Comparison of ENCODE assay signal across 8 mouse cellular contexts in the genomic region with DNA sequence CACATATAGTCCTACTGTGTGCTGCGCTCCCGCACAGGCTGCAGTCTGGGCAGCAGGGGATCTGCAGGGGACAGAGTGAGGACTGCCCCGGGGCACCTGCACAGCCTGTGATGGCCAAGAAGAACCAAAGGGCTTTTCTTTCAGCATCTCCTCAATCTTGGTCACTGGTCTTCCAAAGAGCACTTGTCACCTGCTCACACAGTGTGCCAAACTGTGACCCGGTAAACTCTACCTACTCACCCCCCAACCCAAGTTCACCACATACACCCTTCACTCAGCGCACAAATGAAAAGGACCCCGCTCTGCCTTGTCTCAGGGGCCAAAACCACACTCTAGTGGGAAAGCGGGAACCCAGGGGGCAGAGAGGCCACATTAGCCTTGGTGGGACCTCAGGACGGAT. TPM values are rescaled to one million over a fixed set of nuclear protein-coding genes. Genes with fewer than 3 reads are reported as not detected.
DNase-seq lines count a peak whose midpoint lies in the region; ATAC-seq and TF ChIP-seq lines count a peak whose summit lies in the region.
"Had no signal": no experiment of that assay in that cellular context is flagged by ENCODE, and none has a peak within 500 bp of the region (broad histone marks: within the 10 kb centered on the region; RNA-seq: fewer than 3 reads in every experiment).

No protein-coding gene starts in this region.

- ATAC-seq in lung, embryonic 15.5 days (ENCODE audit: borderline replicate concordance, extremely low read depth, low FRiP score, low TSS enrichment) = no peak
- ATAC-seq in forebrain, embryonic 14.5 days = no peak
- no peak for ATAC-seq in limb, embryonic 14.5 days (ENCODE audit: low FRiP score, low read depth)
- ATAC-seq in stomach, embryonic 14.5 days (ENCODE audit: insufficient number of reproducible peaks, insufficient read depth, low FRiP score, low read depth) = no peak
- no peak for ATAC-seq in megakaryocyte-erythroid progenitor cell, adult 5-6 weeks (replicated peaks; ENCODE audit: low FRiP score, low TSS enrichment, poor library complexity, severe bottlenecking)

- no peak for TF ChIP-seq POLR2A in limb, embryonic 14.5 days (IDR thresholded peaks at IDR 0.05; ENCODE audit: borderline replicate concordance, extremely low read depth, insufficient read depth, insufficient read length)

- WGBS in lung, embryonic 15.5 days = 95% methylated on average over 8 of the region's 8 CpGs
- 51% methylated on average over 8 of the region's 8 CpGs for WGBS in forebrain, embryonic 14.5 days
- 91% methylated on average over 8 of the region's 8 CpGs for WGBS in limb, embryonic 14.5 days
- 90% methylated on average over 8 of the region's 8 CpGs for WGBS in stomach, embryonic 14.5 days

- H3K4me3 ChIP-seq in lung, embryonic 15.5 days = peak overlapping the region; percentile 77; the same call in 1 of the 2 replicates
- peak overlapping the region; percentile 79; the same call in 1 of the 2 replicates for H3K4me3 ChIP-seq in forebrain, embryonic 14.5 days (ENCODE audit: low read depth, low read length)
- peak overlapping the region; percentile 70; the same call in 1 of the 2 replicates for H3K4me3 ChIP-seq in limb, embryonic 14.5 days (replicated peaks; ENCODE audit: low read length)
- no peak overlapping the region for H3K4me3 ChIP-seq in stomach, embryonic 14.5 days (ENCODE audit: low read depth, low read length)

- H3K36me3 ChIP-seq in lung, embryonic 15.5 days = no peaks in the 10 kb centered on the region
- 0 out of 2 replicates have a peak, but pooled peaks cover 9% of the 10 kb centered on the region for H3K36me3 ChIP-seq in forebrain, embryonic 14.5 days (ENCODE audit: control insufficient read depth, insufficient read depth, low read length)
- peaks cover 9% of the 10 kb centered on the region for H3K36me3 ChIP-seq in limb, embryonic 14.5 days (ENCODE audit: control insufficient read depth, insufficient read depth, low read length)
- H3K36me3 ChIP-seq in stomach, embryonic 14.5 days (ENCODE audit: control insufficient read depth, insufficient read depth, low read length) = peaks cover 3% of the 10 kb centered on the region; the same call in 1 of the 2 replicates

- peaks cover 73% of the 10 kb centered on the region for H3K4me1 ChIP-seq in lung, embryonic 15.5 days
- peaks cover 66% of the 10 kb centered on the region for H3K4me1 ChIP-seq in forebrain, embryonic 14.5 days (ENCODE audit: control insufficient read depth, insufficient read depth, low read length)
- peaks cover 60% of the 10 kb centered on the region for H3K4me1 ChIP-seq in limb, embryonic 14.5 days (ENCODE audit: control insufficient read depth, insufficient read depth, low read length)
- H3K4me1 ChIP-seq in stomach, embryonic 14.5 days (ENCODE audit: control insufficient read depth, insufficient read depth, low read length) = peaks cover 64% of the 10 kb centered on the region

- H3K27me3 ChIP-seq in lung, embryonic 15.5 days = no peaks in the 10 kb centered on the region
- H3K27me3 ChIP-seq in forebrain, embryonic 14.5 days (replicated peaks; ENCODE audit: control insufficient read depth, insufficient read depth, low read length) = no peaks in the 10 kb centered on the region
- no peaks in the 10 kb centered on the region for H3K27me3 ChIP-seq in limb, embryonic 14.5 days (ENCODE audit: control insufficient read depth, insufficient read depth, low read length)
- H3K27me3 ChIP-seq in stomach, embryonic 14.5 days (ENCODE audit: control insufficient read depth, insufficient read depth, low read length) = no peaks in the 10 kb centered on the region

- 0 out of 2 replicates have a peak overlapping the region, but pooled peaks have one; percentile 76 for H3K9ac ChIP-seq in lung, embryonic 15.5 days
- peak overlapping the region; percentile 78 for H3K9ac ChIP-seq in forebrain, embryonic 14.5 days (ENCODE audit: low read length)
- H3K9ac ChIP-seq in limb, embryonic 14.5 days (ENCODE audit: low read depth, low read length, severe bottlenecking) = no peak overlapping the region; the same call in 1 of the 2 replicates
- no peak overlapping the region; the same call in 1 of the 2 replicates for H3K9ac ChIP-seq in stomach, embryonic 14.5 days (replicated peaks; ENCODE audit: low read depth, low read length)

- H3K9me3 ChIP-seq in lung, embryonic 15.5 days = no peaks in the 10 kb centered on the region
- H3K9me3 ChIP-seq in forebrain, embryonic 14.5 days (replicated peaks; ENCODE audit: control insufficient read depth, low read length) = no peaks in the 10 kb centered on the region
- H3K9me3 ChIP-seq in limb, embryonic 14.5 days (ENCODE audit: control insufficient read depth, low read length) = no peaks in the 10 kb centered on the region
- H3K9me3 ChIP-seq in stomach, embryonic 14.5 days (ENCODE audit: control insufficient read depth, low read depth, low read length) = no peaks in the 10 kb centered on the region

- peak overlapping the region; percentile 98 for H3K4me2 ChIP-seq in lung, embryonic 15.5 days
- peak overlapping the region; percentile 92 for H3K4me2 ChIP-seq in forebrain, embryonic 14.5 days (ENCODE audit: low read length)
- no peak overlapping the region for H3K4me2 ChIP-seq in limb, embryonic 14.5 days (replicated peaks; ENCODE audit: low read depth, low read length, severe bottlenecking)
- H3K4me2 ChIP-seq in stomach, embryonic 14.5 days (replicated peaks; ENCODE audit: low read depth, low read length) = no peak overlapping the region

- H3K27ac ChIP-seq in lung, embryonic 15.5 days = peak overlapping the region; percentile 90; the same call in 1 of the 2 replicates
- H3K27ac ChIP-seq in forebrain, embryonic 14.5 days (ENCODE audit: low read depth, low read length) = peak overlapping the region; percentile 96
- H3K27ac ChIP-seq in limb, embryonic 14.5 days (replicated peaks; ENCODE audit: low read depth, low read length) = peak overlapping the region; percentile 87; the same call in 1 of the 2 replicates
- peak overlapping the region; percentile 83; the same call in 1 of the 2 replicates for H3K27ac ChIP-seq in stomach, embryonic 14.5 days (ENCODE audit: low read length)

- no peak for DNase-seq in lung, postnatal 25 days (ENCODE audit: low spot score)
- DNase-seq in forebrain, embryonic 14.5 days (ENCODE audit: low spot score) = no peak
- no peak for DNase-seq in limb, embryonic 14.5 days (ENCODE audit: low spot score)
- DNase-seq in cerebellum, adult 9-10 months = no peak
- DNase-seq: embryo, embryonic 11 days had no signal

RNA-seq across cellular contexts. Expression of a gene that starts 3.3 kb away (rescaled TPM):
- 469 and 478 TPM in 2 replicates for polyA plus RNA-seq in lung, embryonic 15.5 days (2015; fragmentation: Nextera tagmentation; extraction: Ambion mirVana)
- 371 and 423 TPM in 2 replicates for polyA plus RNA-seq in forebrain, embryonic 14.5 days (2014; fragmentation: Nextera tagmentation; extraction: Ambion mirVana)
- 496 and 627 TPM in 2 replicates for polyA plus RNA-seq in limb, embryonic 14.5 days (2012; rRNA removed)
- 392 and 411 TPM in 2 replicates for polyA plus RNA-seq in limb, embryonic 14.5 days (2014; fragmentation: Nextera tagmentation; extraction: Ambion mirVana)
- 359 TPM in 2 replicates for polyA plus RNA-seq in stomach, embryonic 14.5 days (2014; fragmentation: Nextera tagmentation; extraction: Ambion mirVana)
- 204 and 225 TPM in 2 replicates for total RNA-seq in megakaryocyte-erythroid progenitor cell, adult 5-6 weeks (2014; fragmentation: Nextera tagmentation)
- 215 and 228 TPM in 2 replicates for total RNA-seq in megakaryocyte-erythroid progenitor cell, adult 5-6 weeks (2017)

RNA-seq across cellular contexts. Expression of a gene that starts 22.8 kb away (rescaled TPM):
- 8.2 and 9.1 TPM in 2 replicates for polyA plus RNA-seq in lung, embryonic 15.5 days (2015; fragmentation: Nextera tagmentation; extraction: Ambion mirVana)
- polyA plus RNA-seq in forebrain, embryonic 14.5 days (2014; fragmentation: Nextera tagmentation; extraction: Ambion mirVana) = 0.85 and 1.3 TPM in 2 replicates
- 23.2 and 23.7 TPM in 2 replicates for polyA plus RNA-seq in limb, embryonic 14.5 days (2012; rRNA removed)
- polyA plus RNA-seq in limb, embryonic 14.5 days (2014; fragmentation: Nextera tagmentation; extraction: Ambion mirVana) = 7.7 and 11.2 TPM in 2 replicates
- polyA plus RNA-seq in stomach, embryonic 14.5 days (2014; fragmentation: Nextera tagmentation; extraction: Ambion mirVana) = 6.1 and 7.9 TPM in 2 replicates
- 0.50 TPM in 1 of 2 replicates, not detected in the other for total RNA-seq in megakaryocyte-erythroid progenitor cell, adult 5-6 weeks (2014; fragmentation: Nextera tagmentation)
- total RNA-seq in megakaryocyte-erythroid progenitor cell, adult 5-6 weeks (2017) = not detected in 2 replicates

RNA-seq across cellular contexts. Expression of a gene that starts 37.5 kb away (rescaled TPM):
- polyA plus RNA-seq in lung, embryonic 15.5 days (2015; fragmentation: Nextera tagmentation; extraction: Ambion mirVana) = 3.9 and 4.1 TPM in 2 replicates
- polyA plus RNA-seq in forebrain, embryonic 14.5 days (2014; fragmentation: Nextera tagmentation; extraction: Ambion mirVana) = 32.8 and 32.9 TPM in 2 replicates
- polyA plus RNA-seq in limb, embryonic 14.5 days (2012; rRNA removed) = 22.4 and 31.8 TPM in 2 replicates
- 3.7 and 6.0 TPM in 2 replicates for polyA plus RNA-seq in limb, embryonic 14.5 days (2014; fragmentation: Nextera tagmentation; extraction: Ambion mirVana)
- polyA plus RNA-seq in stomach, embryonic 14.5 days (2014; fragmentation: Nextera tagmentation; extraction: Ambion mirVana) = 3.7 and 7.1 TPM in 2 replicates
- total RNA-seq in megakaryocyte-erythroid progenitor cell, adult 5-6 weeks (2014; fragmentation: Nextera tagmentation) = not detected in 2 replicates
- total RNA-seq in megakaryocyte-erythroid progenitor cell, adult 5-6 weeks (2017) = not detected in 2 replicates

RNA-seq across cellular contexts. Expression of a gene that starts 44.4 kb away (rescaled TPM):
- polyA plus RNA-seq in lung, embryonic 15.5 days (2015; fragmentation: Nextera tagmentation; extraction: Ambion mirVana) = 40.0 and 44.2 TPM in 2 replicates
- polyA plus RNA-seq in forebrain, embryonic 14.5 days (2014; fragmentation: Nextera tagmentation; extraction: Ambion mirVana) = 18.7 and 19.1 TPM in 2 replicates
- polyA plus RNA-seq in limb, embryonic 14.5 days (2012; rRNA removed) = 57.3 and 62.6 TPM in 2 replicates
- 55.0 and 56.3 TPM in 2 replicates for polyA plus RNA-seq in limb, embryonic 14.5 days (2014; fragmentation: Nextera tagmentation; extraction: Ambion mirVana)
- 54.0 and 61.1 TPM in 2 replicates for polyA plus RNA-seq in stomach, embryonic 14.5 days (2014; fragmentation: Nextera tagmentation; extraction: Ambion mirVana)
- 226 and 251 TPM in 2 replicates for total RNA-seq in megakaryocyte-erythroid progenitor cell, adult 5-6 weeks (2014; fragmentation: Nextera tagmentation)
- 103 and 192 TPM in 2 replicates for total RNA-seq in megakaryocyte-erythroid progenitor cell, adult 5-6 weeks (2017)

RNA-seq across cellular contexts. Expression of a gene that starts 47.7 kb away (rescaled TPM):
- 0.54 and 0.93 TPM in 2 replicates for polyA plus RNA-seq in lung, embryonic 15.5 days (2015; fragmentation: Nextera tagmentation; extraction: Ambion mirVana)
- polyA plus RNA-seq in forebrain, embryonic 14.5 days (2014; fragmentation: Nextera tagmentation; extraction: Ambion mirVana) = 0.28 and 0.66 TPM in 2 replicates
- 0.28 and 0.44 TPM in 2 replicates for polyA plus RNA-seq in limb, embryonic 14.5 days (2012; rRNA removed)
- 0.55 and 0.57 TPM in 2 replicates for polyA plus RNA-seq in limb, embryonic 14.5 days (2014; fragmentation: Nextera tagmentation; extraction: Ambion mirVana)
- polyA plus RNA-seq in stomach, embryonic 14.5 days (2014; fragmentation: Nextera tagmentation; extraction: Ambion mirVana) = 1.8 and 2.4 TPM in 2 replicates
- total RNA-seq in megakaryocyte-erythroid progenitor cell, adult 5-6 weeks (2014; fragmentation: Nextera tagmentation) = not detected in 2 replicates
- total RNA-seq in megakaryocyte-erythroid progenitor cell, adult 5-6 weeks (2017) = 5.3 TPM in 1 of 2 replicates, not detected in the other

Comparison
In these comparisons a context has a peak if more than half of its experiments do, and no peak if none do; other contexts are left out.
1. H3K4me2 ChIP-seq: peak in lung, embryonic 15.5 days (single experiment) and forebrain, embryonic 14.5 days (single experiment); none in limb, embryonic 14.5 days (single experiment) and stomach, embryonic 14.5 days (single experiment).
2. H3K9ac ChIP-seq: peak in lung, embryonic 15.5 days (single experiment) and forebrain, embryonic 14.5 days (single experiment); none in limb, embryonic 14.5 days (single experiment) and stomach, embryonic 14.5 days (single experiment).
3. Peak in every context shown above with its lines, with median percentiles within 50 percentile points of each other: H3K27ac ChIP-seq.